Comparison of ENCODE assay signal across 7 mouse cellular contexts in the genomic region with DNA sequence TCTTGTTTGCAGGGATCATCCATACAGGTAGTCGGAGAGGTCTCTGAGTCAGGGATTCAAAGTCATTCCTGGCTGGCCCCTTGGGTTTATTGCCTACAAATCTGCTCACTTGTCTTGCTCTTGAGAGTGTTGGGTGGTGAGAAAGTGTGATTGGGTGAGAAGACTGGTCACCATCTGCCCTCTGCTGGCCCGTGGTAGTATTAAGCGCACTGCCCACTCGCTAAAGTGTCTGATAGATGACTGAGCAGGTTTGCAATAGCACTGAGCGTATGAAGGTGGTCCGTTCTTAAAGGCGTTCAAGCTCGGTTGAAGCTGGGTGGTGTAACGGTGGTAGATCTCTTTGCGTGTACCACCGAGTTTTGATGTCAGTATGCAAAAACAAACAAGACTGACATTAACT. TPM values are rescaled to one million over a fixed set of nuclear protein-coding genes. Genes with fewer than 3 reads are reported as not detected.
DNase-seq lines count a peak whose midpoint lies in the region; ATAC-seq lines count a peak whose summit lies in the region.

No protein-coding gene starts in this region.

- peak; percentile 87 for DNase-seq in adrenal gland, postnatal 14 days
- DNase-seq in embryonic facial prominence, embryonic 11.5 days (ENCODE audit: low spot score) = peak; percentile 87
- peak; percentile 97 for DNase-seq in heart, adult 11 months
- DNase-seq in kidney, adult 11 months = peak; percentile 87
- peak; percentile 85 for DNase-seq in left cerebral cortex, postnatal 4 days
- DNase-seq in spleen, adult 12 weeks (ENCODE audit: low spot score) = peak; percentile 50

- peaks cover 3% of the 10 kb centered on the region; the same call in 1 of the 2 replicates for H3K27me3 ChIP-seq in embryonic facial prominence, embryonic 11.5 days (ENCODE audit: control insufficient read depth, insufficient read depth, low read length)
- peaks cover 18% of the 10 kb centered on the region for H3K27me3 ChIP-seq in midbrain, embryonic 12.5 days

- H3K4me1 ChIP-seq in embryonic facial prominence, embryonic 11.5 days (ENCODE audit: control insufficient read depth, insufficient read depth, low read length) = no peaks in the 10 kb centered on the region
- peaks cover 7% of the 10 kb centered on the region for H3K4me1 ChIP-seq in midbrain, embryonic 12.5 days

- WGBS in embryonic facial prominence, embryonic 11.5 days = 3% methylated on average over 11 of the region's 11 CpGs
- 3% methylated on average over 11 of the region's 11 CpGs for WGBS in midbrain, embryonic 12.5 days

- peak; percentile 83 for ATAC-seq in embryonic facial prominence, embryonic 11.5 days (replicated peaks; ENCODE audit: insufficient number of reproducible peaks, low FRiP score, low TSS enrichment, low read depth)
- ATAC-seq in midbrain, embryonic 12.5 days (ENCODE audit: low FRiP score, low read depth) = peak; percentile 82

- no peak overlapping the region for H3K27ac ChIP-seq in embryonic facial prominence, embryonic 11.5 days (replicated peaks; ENCODE audit: low read depth, low read length)
- H3K27ac ChIP-seq in midbrain, embryonic 12.5 days (replicated peaks) = no peak overlapping the region

- H3K9ac ChIP-seq in embryonic facial prominence, embryonic 11.5 days (replicated peaks; ENCODE audit: low read length) = no peak overlapping the region
- no peak overlapping the region for H3K9ac ChIP-seq in midbrain, embryonic 12.5 days (replicated peaks)

- intact Hi-C loops in left cerebral cortex, postnatal 4 days (cut with DNase I) = loop anchor here (5.0 to 10.0 kb wide), 3 partner anchors 102 to 290 kb away; no protein-coding TSS in a partner anchor

- H3K4me3 ChIP-seq in embryonic facial prominence, embryonic 11.5 days (ENCODE audit: low read depth, low read length) = peak overlapping the region; percentile 37
- H3K4me3 ChIP-seq in midbrain, embryonic 12.5 days = peak overlapping the region; percentile 39

- no peaks in the 10 kb centered on the region for H3K9me3 ChIP-seq in embryonic facial prominence, embryonic 11.5 days (replicated peaks; ENCODE audit: control insufficient read depth, low read length)
- H3K9me3 ChIP-seq in midbrain, embryonic 12.5 days = no peaks in the 10 kb centered on the region

- H3K4me2 ChIP-seq in embryonic facial prominence, embryonic 11.5 days (ENCODE audit: low read depth, low read length) = peak overlapping the region; percentile 80
- H3K4me2 ChIP-seq in midbrain, embryonic 12.5 days (replicated peaks) = peak overlapping the region; percentile 72

- no peaks in the 10 kb centered on the region for H3K36me3 ChIP-seq in embryonic facial prominence, embryonic 11.5 days (replicated peaks; ENCODE audit: control insufficient read depth, insufficient read depth, low read depth, low read length)
- no peaks in the 10 kb centered on the region for H3K36me3 ChIP-seq in midbrain, embryonic 12.5 days

RNA-seq across cellular contexts. Expression of gene Lpin3, which starts 6.8 kb away (rescaled TPM):
- total RNA-seq in adrenal gland, postnatal 14 days (2021) = 36.2 and 42.1 TPM in 2 replicates
- polyA plus RNA-seq in embryonic facial prominence, embryonic 11.5 days (2014; fragmentation: Nextera tagmentation; extraction: Ambion mirVana) = 0.50 and 0.88 TPM in 2 replicates
- under 1 TPM; 0.16 to 0.36 TPM for total RNA-seq in left cerebral cortex, postnatal 4 days (2021)
- 0.32 and 0.38 TPM in 2 replicates for polyA plus RNA-seq in midbrain, embryonic 12.5 days (2016; fragmentation: Nextera tagmentation; extraction: Ambion mirVana)

RNA-seq across cellular contexts. Expression of gene Zhx3, which starts 14.5 kb away (rescaled TPM):
- total RNA-seq in adrenal gland, postnatal 14 days (2021) = 87.8 and 103 TPM in 2 replicates
- 8.0 and 8.1 TPM in 2 replicates for polyA plus RNA-seq in embryonic facial prominence, embryonic 11.5 days (2014; fragmentation: Nextera tagmentation; extraction: Ambion mirVana)
- total RNA-seq in left cerebral cortex, postnatal 4 days (2021) = 10 to 100 TPM; 68.2 to 68.4 TPM
- polyA plus RNA-seq in midbrain, embryonic 12.5 days (2016; fragmentation: Nextera tagmentation; extraction: Ambion mirVana) = 15.5 and 16.8 TPM in 2 replicates

RNA-seq across cellular contexts. Expression of gene Emilin3, which starts 24.8 kb away (rescaled TPM):
- total RNA-seq in adrenal gland, postnatal 14 days (2021) = 0.15 and 0.23 TPM in 2 replicates
- 3.3 and 4.1 TPM in 2 replicates for polyA plus RNA-seq in embryonic facial prominence, embryonic 11.5 days (2014; fragmentation: Nextera tagmentation; extraction: Ambion mirVana)
- total RNA-seq in left cerebral cortex, postnatal 4 days (2021) = under 1 TPM; 0.20 to 0.26 TPM
- 6.5 and 6.8 TPM in 2 replicates for polyA plus RNA-seq in midbrain, embryonic 12.5 days (2016; fragmentation: Nextera tagmentation; extraction: Ambion mirVana)

Comparison
In these comparisons a context has a peak if more than half of its experiments do, and no peak if none do; other contexts are left out.
1. RNA of gene Lpin3, which starts 6.8 kb away (total RNA-seq): 36.2 to 42.1 TPM in adrenal gland, postnatal 14 days; 0.16 to 0.36 TPM in left cerebral cortex, postnatal 4 days; every median in the first group is over 10 times any median in the second.
2. Peak in every context shown above with its lines, with median percentiles within 50 percentile points of each other: DNase-seq.